Mouse (Mus musculus): ENCODE results near the gene Gm21992.
A peak's percentile ranks its signal among the peaks of the same experiment; 100 is the strongest.

Gm21992 gene

DNA sequence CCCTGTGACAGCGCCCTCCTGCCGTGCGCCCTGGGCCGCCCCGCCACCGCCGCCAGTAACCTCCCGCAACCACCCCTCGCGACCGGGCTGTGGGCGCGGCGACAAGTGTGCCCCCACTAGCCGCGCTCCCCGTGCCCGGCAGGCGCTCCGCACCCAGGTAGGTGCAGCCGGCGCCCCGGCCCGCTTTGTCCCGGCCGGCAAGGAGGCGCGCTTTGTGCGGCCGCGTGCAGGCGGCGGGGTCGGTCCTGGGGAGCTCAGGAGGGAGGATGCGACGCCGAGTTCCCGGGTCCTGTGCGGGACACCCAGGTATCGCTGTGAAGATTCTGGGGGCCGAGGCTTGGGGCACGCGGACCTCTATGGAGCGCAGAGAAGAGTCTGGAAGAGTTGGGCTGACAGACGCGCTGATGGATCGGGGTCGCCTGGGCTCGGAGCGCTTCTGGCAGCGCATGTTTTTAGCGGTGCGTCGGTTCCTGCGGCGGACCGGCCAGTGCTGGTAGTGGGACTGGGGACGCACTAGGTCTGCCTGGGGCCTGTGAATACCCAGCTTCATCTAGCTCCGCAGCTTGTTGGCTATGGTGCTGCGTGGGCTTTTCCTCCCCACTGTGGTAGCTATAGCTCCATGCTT lies 99.1 kb downstream of the Gm21992 start:
- no peak for DNase-seq (ENCODE audit: low read depth, low spot score)

DNA sequence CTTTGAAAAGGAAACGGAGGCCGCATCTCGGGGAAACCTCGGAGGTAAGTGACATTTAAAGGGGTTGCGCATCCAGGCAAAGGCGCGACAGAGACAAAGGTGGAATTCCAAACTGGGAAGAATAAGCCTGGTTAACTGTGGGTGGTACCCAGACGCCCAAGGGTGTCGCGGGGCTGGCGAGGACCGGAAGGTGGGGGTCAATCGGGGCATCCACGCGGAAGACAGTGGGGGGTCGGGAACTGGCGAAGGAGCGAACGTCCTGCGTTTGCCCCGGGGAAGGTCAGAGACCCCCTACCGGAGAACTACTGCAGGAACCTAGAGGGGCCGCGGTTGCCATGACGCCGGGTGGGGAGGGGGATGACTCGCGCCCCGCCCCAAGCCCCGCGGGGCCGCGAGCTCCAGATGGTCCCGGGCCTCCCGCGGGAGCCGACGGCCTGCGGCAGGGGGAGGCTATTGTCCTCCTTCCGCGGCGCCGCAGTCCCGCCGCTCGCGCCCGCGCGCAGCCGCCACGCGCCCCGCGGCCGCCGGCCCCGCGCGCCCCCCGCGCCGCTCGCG lies 99.7 kb downstream of the Gm21992 start:
- DNase-seq (ENCODE audit: low read depth, low spot score), result no peak

DNA sequence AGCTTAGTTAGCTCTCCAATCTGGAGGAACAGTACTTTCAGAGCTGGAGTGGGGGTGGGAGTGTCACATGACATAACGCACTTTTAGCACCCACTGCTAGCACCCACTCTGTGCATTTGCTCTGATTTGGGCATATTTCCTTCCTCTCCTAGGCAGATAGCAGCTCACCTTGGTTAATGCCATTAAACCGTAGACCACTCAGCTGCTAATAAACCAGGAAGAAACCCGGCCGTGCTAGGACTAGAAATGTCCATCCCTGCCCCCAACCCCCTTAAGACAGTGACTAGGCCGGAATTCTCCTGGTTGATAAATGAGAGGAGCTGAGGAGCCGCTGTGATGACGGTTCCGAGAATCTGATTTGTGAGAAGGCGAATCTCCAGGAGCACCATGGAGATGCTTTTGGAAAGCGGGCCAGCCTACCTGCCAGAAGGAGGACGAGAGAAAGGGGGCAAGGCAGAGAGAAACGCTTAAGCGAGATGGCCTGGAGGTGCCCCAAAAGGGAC lies 100.3 kb downstream of the Gm21992 start, which contains the start of gene Sptbn2:
Gene Sptbn2 (plus strand): TSS at position 70 of the 503 bp plus-strand sequence.
- DNase-seq (ENCODE audit: low read depth, low spot score), result peak; percentile 51

DNA sequence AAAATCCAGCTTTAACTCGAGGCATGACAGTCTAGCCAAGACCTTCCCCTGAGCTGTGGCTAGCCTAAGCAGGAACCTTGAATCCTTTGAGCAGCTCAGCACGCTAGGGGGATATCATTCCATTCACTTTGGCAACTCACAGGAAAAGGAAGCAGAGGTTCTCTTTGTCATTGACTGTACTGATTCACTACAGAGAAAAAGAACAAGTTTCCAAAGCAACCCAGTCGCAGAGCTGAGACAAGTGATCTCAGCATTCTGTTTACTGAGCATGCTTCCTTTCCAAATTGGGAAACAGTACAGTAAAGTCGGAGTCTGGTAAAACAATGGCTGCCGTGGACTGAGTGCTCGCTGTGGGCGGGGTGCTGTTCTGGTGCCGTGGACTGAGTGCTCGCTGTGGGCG lies 102.6 kb downstream of the Gm21992 start:
- DNase-seq (ENCODE audit: low read depth, low spot score), result no peak

DNA sequence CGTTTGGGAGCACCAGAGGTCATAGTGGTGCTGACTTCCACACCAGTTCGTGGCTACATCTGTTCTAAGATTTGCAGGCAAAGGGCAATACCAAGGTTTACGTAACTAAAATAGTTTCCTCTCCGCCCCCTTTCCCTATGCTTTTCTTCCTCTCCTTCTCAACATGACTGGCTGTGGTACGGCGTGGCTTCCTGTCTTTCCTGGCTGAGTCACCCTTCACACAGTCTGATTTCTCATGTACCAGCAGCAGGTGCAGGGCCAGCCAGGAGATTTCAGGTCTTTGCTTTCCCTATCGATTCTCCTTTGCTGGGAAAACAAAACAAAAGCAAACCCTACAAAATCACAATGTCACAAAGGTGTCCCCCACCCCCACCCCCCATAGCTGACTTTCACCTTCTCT lies 110.2 kb downstream of the Gm21992 start:
- no peak for DNase-seq (ENCODE audit: low read depth, low spot score)

DNA sequence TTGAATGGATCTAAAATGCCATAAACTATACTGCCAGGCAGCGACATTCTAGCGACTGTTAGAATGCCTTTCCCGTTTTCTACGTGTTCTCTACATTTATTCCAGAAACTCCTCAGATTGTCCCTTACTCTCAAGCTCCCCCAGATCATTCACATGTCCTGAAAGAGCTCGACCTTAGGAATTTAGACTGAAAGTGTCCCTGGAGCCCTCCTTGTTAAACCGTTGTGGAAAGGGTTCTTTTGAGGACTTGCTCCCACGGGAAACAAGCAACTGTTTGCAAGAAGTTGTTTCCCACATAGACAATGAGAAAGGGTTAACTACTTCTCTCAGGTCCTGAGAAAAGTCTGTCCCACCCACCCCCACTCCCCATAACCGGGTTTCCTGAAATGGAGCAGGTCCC lies 110.8 kb downstream of the Gm21992 start:
- no peak for DNase-seq (ENCODE audit: low read depth, low spot score)

DNA sequence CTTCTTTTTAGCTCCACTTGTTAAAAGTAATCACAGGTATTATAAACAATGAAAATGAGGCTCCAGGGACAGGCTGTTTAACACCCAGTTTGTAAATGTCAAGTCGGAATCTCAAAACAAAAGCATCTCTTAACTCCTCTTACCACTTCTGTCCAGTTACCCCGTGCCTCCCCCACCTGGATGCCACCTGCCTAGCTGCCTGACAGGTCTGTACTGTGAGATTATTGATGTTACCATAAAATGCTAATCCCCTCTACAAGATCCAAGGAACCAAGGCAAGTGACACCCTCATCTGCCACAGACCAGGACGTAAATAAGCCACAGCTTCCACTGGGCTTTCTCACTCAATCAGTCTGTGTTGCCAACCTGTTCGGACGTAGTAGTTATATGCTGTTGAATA lies 111.6 kb downstream of the Gm21992 start:
- no peak for DNase-seq (ENCODE audit: low read depth, low spot score)

DNA sequence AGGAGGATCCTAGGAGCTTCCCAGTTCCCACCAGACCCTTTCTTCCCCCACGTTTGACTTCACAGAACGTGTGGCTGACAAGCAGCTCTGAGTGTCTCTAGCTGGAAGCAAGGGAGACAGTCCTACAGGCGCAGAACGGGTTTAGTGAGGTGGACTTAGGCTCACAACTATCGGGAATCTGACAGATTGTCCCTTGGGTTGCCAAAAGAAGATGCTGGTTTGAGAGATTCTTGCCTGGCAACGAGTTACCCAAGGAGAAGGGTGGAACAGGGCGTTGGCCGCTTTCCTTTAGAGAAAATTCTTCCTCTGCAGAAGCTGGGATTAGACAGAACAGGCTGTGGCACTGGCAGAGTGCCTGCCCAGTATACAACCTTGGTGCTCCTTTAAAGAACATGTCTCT lies 112.6 kb downstream of the Gm21992 start:
- DNase-seq (ENCODE audit: low read depth, low spot score), result no peak

DNA sequence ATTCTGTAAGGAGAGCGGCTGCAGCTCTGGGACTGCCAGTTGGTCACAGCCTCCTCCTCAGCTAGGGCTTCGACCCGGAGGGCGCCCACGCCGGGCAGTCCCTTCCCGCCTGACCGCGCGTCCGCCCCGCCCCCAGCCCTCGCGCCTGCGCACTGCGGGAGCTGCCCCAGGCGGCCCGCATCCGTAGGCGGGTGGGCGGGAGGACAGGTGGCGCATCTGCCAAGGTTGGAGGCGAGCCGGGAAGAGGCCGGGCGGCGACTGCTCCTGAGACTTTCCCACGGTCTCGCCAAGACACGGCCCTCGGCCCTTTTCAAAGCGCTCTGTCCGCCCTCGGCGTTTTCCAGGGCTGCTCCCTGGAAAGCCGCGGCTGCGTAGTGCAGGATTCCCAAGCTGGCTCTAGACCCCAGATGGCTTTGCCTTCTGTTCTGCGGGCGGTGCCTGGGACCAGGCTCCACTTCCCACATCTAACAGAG lies 113.2 kb downstream of the Gm21992 start, which contains the start of gene Gm960:
Gene Gm960 (minus strand): TSS at position 464 of the 473 bp plus-strand sequence.
- DNase-seq (ENCODE audit: low read depth, low spot score), result peak; percentile 57

DNA sequence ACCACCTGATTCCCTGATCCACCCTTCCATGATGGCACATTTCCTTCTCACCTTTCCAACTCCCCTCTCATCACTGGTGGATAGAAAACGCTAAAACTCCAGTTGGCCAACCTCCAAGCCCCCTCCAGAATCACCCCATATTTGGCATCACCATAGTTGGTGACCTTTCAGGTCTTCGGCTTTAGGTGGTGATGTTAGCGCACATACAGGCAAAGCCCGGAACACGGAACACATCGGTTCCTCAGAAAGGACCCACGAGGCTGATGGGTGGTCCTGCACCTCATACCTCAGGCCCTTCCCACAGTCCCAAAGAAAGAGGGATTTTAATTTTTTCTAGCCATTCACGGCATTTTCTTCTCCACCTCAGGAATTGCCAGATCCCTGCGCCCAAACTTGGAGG lies 113.7 kb downstream of the Gm21992 start:
- DNase-seq (ENCODE audit: low read depth, low spot score), result no peak

DNA sequence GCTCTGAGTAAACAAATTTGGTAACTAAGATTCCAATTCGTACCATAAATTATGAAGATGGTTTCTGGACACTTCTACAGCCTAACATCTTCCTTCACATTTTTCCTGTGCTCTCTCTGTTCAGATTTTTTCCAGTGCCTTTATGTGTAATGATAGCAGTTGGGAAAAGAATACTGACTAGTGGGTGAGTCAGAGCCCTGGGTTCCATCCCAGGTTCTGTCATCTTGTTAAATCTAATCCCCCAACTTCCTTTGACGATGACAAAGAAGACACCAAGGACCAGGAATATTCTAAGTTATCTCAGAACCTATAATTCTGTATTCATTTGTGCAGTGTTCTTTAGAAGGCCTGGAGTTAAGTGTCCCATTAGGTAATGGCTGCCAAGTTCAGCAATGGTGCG lies 114.3 kb downstream of the Gm21992 start:
- no peak for DNase-seq (ENCODE audit: low read depth, low spot score)

DNA sequence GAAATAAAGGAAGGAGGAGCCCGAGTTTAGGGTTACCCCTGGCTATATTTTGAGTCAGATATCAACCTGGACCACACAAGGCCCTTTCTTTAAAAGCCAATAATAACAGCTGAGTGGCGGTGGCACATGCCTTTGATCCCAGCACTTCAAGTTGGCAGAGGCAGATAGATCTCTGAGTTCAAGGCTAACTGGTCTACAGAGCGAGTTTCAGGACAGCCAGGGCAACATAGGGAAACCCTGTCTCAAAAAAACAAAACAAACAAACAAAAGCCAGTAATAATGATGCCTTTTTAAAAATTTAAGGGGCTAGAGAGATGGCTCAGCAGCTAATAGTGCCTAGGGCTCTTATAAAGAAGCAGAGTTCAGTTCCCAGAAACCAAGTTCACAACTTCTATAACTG lies 117.1 kb downstream of the Gm21992 start:
- no peak for DNase-seq (ENCODE audit: low read depth, low spot score)

All from brain, embryonic 18.5 days (tissue).